10 mouse cellular contexts compared by ENCODE assay signal in the genomic region with DNA sequence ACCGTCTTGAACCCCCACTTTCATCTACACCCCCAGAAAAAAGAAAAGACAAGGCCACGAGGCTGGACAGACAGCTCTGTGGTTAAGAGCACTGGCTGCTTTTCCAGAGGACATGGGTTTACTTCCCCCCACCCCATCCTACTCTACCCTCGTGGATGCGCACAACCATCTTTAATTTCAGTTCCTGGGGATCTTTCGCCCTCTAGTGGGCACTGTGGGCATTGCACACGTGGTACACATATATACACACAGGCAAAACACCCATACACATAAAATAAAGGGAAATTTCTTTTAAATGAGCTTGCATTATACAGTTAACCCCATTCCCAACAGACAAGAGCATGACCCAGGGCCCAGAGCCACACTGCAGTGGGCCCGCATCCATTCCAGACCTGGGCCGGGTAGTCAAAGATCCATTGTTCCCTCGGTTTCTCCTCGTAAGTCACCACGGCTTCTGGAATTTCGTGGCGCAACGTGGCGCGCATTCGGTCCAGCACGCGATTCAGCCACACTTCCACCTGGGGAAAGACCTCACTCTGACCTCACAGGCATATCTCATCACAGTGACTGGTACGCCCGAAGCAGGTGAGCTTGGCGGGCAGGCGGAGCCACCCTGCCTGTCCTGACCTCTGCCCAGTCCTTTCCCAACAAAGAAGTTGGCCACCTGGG. TPM values are rescaled to one million over a fixed set of nuclear protein-coding genes. Genes with fewer than 3 reads are reported as not detected.
DNase-seq lines count a peak whose midpoint lies in the region; ATAC-seq lines count a peak whose summit lies in the region.
"Had no signal": no experiment of that assay in that cellular context is flagged by ENCODE, and none has a peak within 500 bp of the region (broad histone marks: within the 10 kb centered on the region; RNA-seq: fewer than 3 reads in every experiment).

No protein-coding gene starts in this region.

- DNase-seq in kidney, postnatal 4 days: peak; percentile 42 to 46
- no peak for DNase-seq in kidney, adult 18-20 months
- DNase-seq in 416B (ENCODE audit: low read depth) (peak; percentile 42), ES-CJ7 (ENCODE audit: low read depth, low spot score) (peak; percentile 83)
- DNase-seq in T-cell, adult 2 months (ENCODE audit: low spot score): no peak
- DNase-seq in urinary bladder, adult 2 months (ENCODE audit: low spot score): no peak
- no peak for DNase-seq in frontal cortex, postnatal 14 days (ENCODE audit: low spot score in 2 of 2)
- DNase-seq: adrenal gland, adult 2 months; gastrocnemius, postnatal 14 days had no signal

- ATAC-seq in erythroblast, adult 5-6 weeks (replicated peaks; ENCODE audit: low FRiP score, poor library complexity, severe bottlenecking): 0 out of 2 replicates have a peak, but pooled peaks have one; percentile 41

RNA-seq across cellular contexts. Expression of a gene that starts 39.3 kb away (rescaled TPM):
- total RNA-seq in erythroblast, adult 5-6 weeks (2015; ENCODE audit: low replicate concordance): under 0.01 TPM in 1 of 2 replicates, not detected in the other
- not detected in 2 replicates for total RNA-seq in erythroblast, adult 5-6 weeks (2017; ENCODE audit: low replicate concordance)
- polyA plus RNA-seq in urinary bladder, adult 2 months (2012; rRNA removed): 0.01 and 0.06 TPM in 2 replicates

Comparison
In these comparisons a context has a peak if more than half of its experiments do, and no peak if none do; other contexts are left out.
1. DNase-seq: peak in kidney, postnatal 4 days (2 of 2), 416B (single experiment) and ES-CJ7 (single experiment); none in kidney, adult 18-20 months (single experiment), T-cell, adult 2 months (single experiment), urinary bladder, adult 2 months (single experiment) and frontal cortex, postnatal 14 days (0 of 2).